Mouse (Mus musculus) C2C12 (cell line): ENCODE data around the gene 2210011C24Rik. TPM values are rescaled to one million over a fixed set of nuclear protein-coding genes. Genes with fewer than 3 reads are reported as not detected.

Source experiments
- H3K27me3 ChIP-seq: one replicate; pipeline ENCODE4 v1.6.1; 2011; ENCODE audit not compliant: control insufficient read depth, insufficient read depth, insufficient read length
- H3K36me3 ChIP-seq: one replicate; pipeline ENCODE4 v1.6.1; 2011; ENCODE audit not compliant: control insufficient read depth, insufficient read depth
- H3K4me3 ChIP-seq: one replicate; pipeline ENCODE4 v1.5.1; 2011; ENCODE audit warnings: mild to moderate bottlenecking, control low read depth; ENCODE audit not compliant: poor library complexity, insufficient read depth, severe bottlenecking
- H3K79me2 ChIP-seq: one replicate; pipeline ENCODE4 v1.6.1; 2011; ENCODE audit not compliant: control insufficient read depth, insufficient read depth
- H3K79me3 ChIP-seq: one replicate; pipeline ENCODE4 v1.6.1; 2011; ENCODE audit warnings: low read depth, control low read depth
- H3ac ChIP-seq: one replicate; pipeline ENCODE3; 2011; ENCODE audit warnings: low read depth; ENCODE audit not compliant: control insufficient read depth, insufficient read length
- CEBPB ChIP-seq: IDR thresholded peaks from one replicate; pipeline ENCODE4 v1.6.1; 2011; ENCODE audit warnings: low read depth, mild to moderate bottlenecking, control low read depth, moderate library complexity
- CTCF ChIP-seq: IDR thresholded peaks from one replicate; pipeline ENCODE4 v1.5.1; 2011; ENCODE audit not compliant: control insufficient read depth, insufficient read depth, insufficient read length
- FOSL1 ChIP-seq: IDR thresholded peaks from one replicate; pipeline ENCODE4 v1.8.0; 2011; ENCODE audit warnings: mild to moderate bottlenecking, low read length; ENCODE audit not compliant: poor library complexity, insufficient read depth, severe bottlenecking
- MAX ChIP-seq: IDR thresholded peaks from one replicate; pipeline ENCODE4 v1.6.1; 2011; ENCODE audit warnings: mild to moderate bottlenecking, control low read depth
- MYOD1 ChIP-seq: IDR thresholded peaks from one replicate; pipeline ENCODE4 v1.6.1; 2011; ENCODE audit warnings: low read depth; ENCODE audit not compliant: control insufficient read depth, insufficient read length
- MYOG ChIP-seq: IDR thresholded peaks from one replicate; pipeline ENCODE4 v1.6.1; 2011; ENCODE audit not compliant: control insufficient read depth, insufficient read length; ENCODE audit errors: extremely low read depth
- USF1 ChIP-seq: IDR thresholded peaks from one replicate; pipeline ENCODE4 v1.6.1; 2011; ENCODE audit warnings: low read depth, mild to moderate bottlenecking, control low read depth, moderate library complexity
- polyA plus RNA-seq: library from polyadenylated mRNA; unstranded; fragments of >200 nt; fragmentation: generic; extraction: Trizol; gene quantifications from one replicate; pipeline ENCODE4 v1.2.1, GENCODE M21; 2012; ENCODE audit warnings: missing spikeins

The 2210011C24Rik gene
- polyA plus RNA-seq, 1 experiment = 1.5 TPM

GRCm38 (mm10) chr8:83998231-83999056 lies 13.5 kb downstream of the 2210011C24Rik start:
- Histone ChIP-seq H3K4me3 (peak overlapping the region; percentile 61), H3K79me3 (peaks cover 13% of the 10 kb centered on the region), H3ac (peak overlapping the region; percentile 75), H3K27me3 (no peaks in the 10 kb centered on the region), H3K36me3 (peaks cover 38% of the 10 kb centered on the region), H3K79me2 (peaks cover 18% of the 10 kb centered on the region)
- TF ChIP-seq CTCF = peak; percentile 32
- no peak for TF ChIP-seq FOSL1

GRCm38 (mm10) chr8:83997511-83998141 lies 14.3 kb downstream of the 2210011C24Rik start, which contains the start of gene Samd1:
Samd1 (plus strand) TSS chr8:83997672.
- Histone ChIP-seq H3K36me3 (peaks cover 36% of the 10 kb centered on the region), H3K79me2 (peaks cover 18% of the 10 kb centered on the region), H3K4me3 (peak within 1 kb of the TSS; percentile 61), H3K27me3 (no peaks in the 10 kb centered on the region), H3ac (peak within 1 kb of the TSS; percentile 84), H3K79me3 (peaks cover 13% of the 10 kb centered on the region)
- TF ChIP-seq USF1 (no peak), CEBPB (no peak), MAX (no peak), FOSL1 (no peak), MYOD1 (no peak), CTCF (no peak), MYOG (no peak)

GRCm38 (mm10) chr8:83996567-83997505 lies 15.1 kb downstream of the 2210011C24Rik start:
- Histone ChIP-seq H3K4me3 (peak overlapping the region; percentile 61), H3K27me3 (no peaks in the 10 kb centered on the region), H3K36me3 (peaks cover 37% of the 10 kb centered on the region), H3K79me2 (peaks cover 18% of the 10 kb centered on the region), H3ac (peak overlapping the region; percentile 84), H3K79me3 (peaks cover 13% of the 10 kb centered on the region)
- TF ChIP-seq CTCF (no peak), FOSL1 (no peak), MYOG (no peak), USF1 (no peak), CEBPB (no peak), MYOD1 (no peak), MAX (no peak)

GRCm38 (mm10) chr8:83995973-83996372 lies 16.0 kb downstream of the 2210011C24Rik start:
- no peak overlapping the region for H3ac ChIP-seq
- no peaks in the 10 kb centered on the region for H3K27me3 ChIP-seq
- H3K79me2 ChIP-seq = peaks cover 18% of the 10 kb centered on the region
- peaks cover 40% of the 10 kb centered on the region for H3K36me3 ChIP-seq
- no peak overlapping the region for H3K4me3 ChIP-seq
- no peak for TF ChIP-seq USF1
- no peak for TF ChIP-seq CEBPB
- peaks cover 13% of the 10 kb centered on the region for H3K79me3 ChIP-seq

GRCm38 (mm10) chr8:83994030-83994429 lies 17.9 kb downstream of the 2210011C24Rik start:
- peaks cover 34% of the 10 kb centered on the region for H3K36me3 ChIP-seq

GRCm38 (mm10) chr8:83992488-83992887 lies 19.5 kb downstream of the 2210011C24Rik start:
- no peak overlapping the region for H3ac ChIP-seq
- no peak overlapping the region for H3K4me3 ChIP-seq
- H3K79me3 ChIP-seq = no peaks in the 10 kb centered on the region
- TF ChIP-seq MYOD1 = no peak
- no peak for TF ChIP-seq FOSL1
- TF ChIP-seq CEBPB = no peak
- no peak for TF ChIP-seq CTCF
- TF ChIP-seq USF1 = no peak
- TF ChIP-seq MYOG = no peak
- TF ChIP-seq MAX = no peak
- no peaks in the 10 kb centered on the region for H3K79me2 ChIP-seq
- H3K36me3 ChIP-seq = peaks cover 44% of the 10 kb centered on the region
- no peaks in the 10 kb centered on the region for H3K27me3 ChIP-seq

More at GRCm38 (mm10) chr8:83994030-83994429, 17.9 kb downstream of the 2210011C24Rik start:
- TF ChIP-seq CTCF (no peak), MYOG (no peak)
- Histone ChIP-seq H3K79me3 (peaks cover 5% of the 10 kb centered on the region), H3K4me3 (no peak overlapping the region), H3K27me3 (no peaks in the 10 kb centered on the region), H3ac (no peak overlapping the region), H3K79me2 (peaks cover 8% of the 10 kb centered on the region)
